Mouse (Mus musculus) erythroid progenitor cell, adult 5-6 weeks (primary cell): ENCODE measurements at regions not wholly inside any gene's neighbourhood (a gene's known extent, or its start where the extent isn't known, plus 50 kb on each side); places are given as distances from the start of the nearest gene placed in this dataset.

Experiments used
- ATAC-seq: replicated peaks from 2 replicates; pipeline ENCODE4 v1.8.0; 2016; ENCODE audit warnings: moderate number of reproducible peaks, mild to moderate bottlenecking, moderate TSS enrichment, inconsistent platforms; ENCODE audit not compliant: poor library complexity, low FRiP score, severe bottlenecking

GRCm38 (mm10) chr3:75696117-75697077, 51.6 kb upstream of the Gm29133 start:
- ATAC-seq: 0 out of 2 replicates have a peak, but pooled peaks have one; percentile 42
